Mouse (Mus musculus) limb, embryonic 10.5 days (tissue): ENCODE data around the gene Ntrk2. TPM values are rescaled to one million over a fixed set of nuclear protein-coding genes. Genes with fewer than 3 reads are reported as not detected.

Experiments used
- DNase-seq: peaks from one replicate; pipeline ENCODE4 v3.0.0-alpha.2; 2017; ENCODE audit warnings: low spot score
- H3K27ac ChIP-seq: fragments of 300-500 bp; sonication (generic); 2 replicates; pipeline ENCODE4 v1.5.1; 2016; ENCODE audit warnings: mild to moderate bottlenecking
- H3K27me3 ChIP-seq: fragments of 300-500 bp; sonication (generic); 2 replicates; pipeline ENCODE4 v1.6.1; 2016; ENCODE audit warnings: low read depth, mild to moderate bottlenecking; ENCODE audit not compliant: poor library complexity, severe bottlenecking
- H3K36me3 ChIP-seq: fragments of 300-500 bp; sonication (generic); 2 replicates; pipeline ENCODE4 v1.6.1; 2016; ENCODE audit warnings: mild to moderate bottlenecking, moderate library complexity
- H3K4me1 ChIP-seq: fragments of 300-500 bp; sonication (generic); 2 replicates; pipeline ENCODE4 v1.6.1; 2016
- H3K4me3 ChIP-seq: fragments of 300-500 bp; sonication (generic); 2 replicates; pipeline ENCODE4 v1.5.1; 2016; ENCODE audit warnings: mild to moderate bottlenecking, moderate library complexity
- H3K9me3 ChIP-seq: fragments of 300-500 bp; sonication (generic); replicated peaks from 2 replicates; pipeline ENCODE4 v1.6.1; 2016; ENCODE audit warnings: mild to moderate bottlenecking
- WGBS: fragments of 180-500 bp; shearing (Covaris S2); methylation state at CpG from one replicate; pipeline ENCODE4 v1.1.7; 2016; 5-methylcytosine and 5-hydroxymethylcytosine counted together
- polyA plus RNA-seq: library from polyadenylated mRNA; unstranded; fragments of >200 nt; fragmentation: Nextera tagmentation; extraction: Ambion mirVana; gene quantifications from 2 replicates; pipeline ENCODE4 v1.2.1, GENCODE M21; 2016

Ntrk2 gene
- polyA plus RNA-seq = 2.4 and 5.7 TPM in 2 replicates

DNA sequence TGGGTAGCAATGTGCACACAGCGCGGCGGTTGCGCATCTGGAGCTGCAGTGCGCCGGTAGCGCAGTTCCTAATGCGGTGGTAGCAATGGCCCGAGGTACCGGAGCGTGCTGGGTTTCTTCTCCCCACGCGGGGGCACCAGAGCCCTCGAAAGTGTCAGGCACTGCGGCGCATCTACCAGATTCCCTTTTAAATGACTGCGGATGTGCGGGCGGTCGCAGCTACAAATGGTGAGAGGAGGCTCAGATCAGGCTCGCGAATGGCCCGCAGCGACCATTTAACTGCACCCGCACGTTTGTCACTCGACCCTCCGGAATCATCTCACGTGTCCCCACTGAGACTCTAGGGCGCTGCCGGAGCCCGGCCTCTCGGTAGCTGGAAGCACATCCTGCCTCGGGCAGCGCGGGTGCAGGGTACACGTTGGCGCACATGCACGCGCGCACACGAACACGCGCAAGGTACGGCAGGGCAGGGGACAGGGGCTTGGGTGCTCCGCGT, at the start of gene Ntrk2:
Ntrk2 (plus strand) TSS at position 173 of the 496 bp plus-strand sequence.
- DNase-seq = peak; percentile 91
- Histone ChIP-seq H3K27me3 (peaks cover 69% of the 10 kb centered on the region), H3K36me3 (no peaks in the 10 kb centered on the region), H3K27ac (peak within 1 kb of the TSS; percentile 69), H3K4me3 (peak within 1 kb of the TSS; percentile 65), H3K9me3 (no peaks in the 10 kb centered on the region), H3K4me1 (peaks cover 25% of the 10 kb centered on the region)
- under 1% methylated on average over 47 of the region's 47 CpGs for WGBS

DNA sequence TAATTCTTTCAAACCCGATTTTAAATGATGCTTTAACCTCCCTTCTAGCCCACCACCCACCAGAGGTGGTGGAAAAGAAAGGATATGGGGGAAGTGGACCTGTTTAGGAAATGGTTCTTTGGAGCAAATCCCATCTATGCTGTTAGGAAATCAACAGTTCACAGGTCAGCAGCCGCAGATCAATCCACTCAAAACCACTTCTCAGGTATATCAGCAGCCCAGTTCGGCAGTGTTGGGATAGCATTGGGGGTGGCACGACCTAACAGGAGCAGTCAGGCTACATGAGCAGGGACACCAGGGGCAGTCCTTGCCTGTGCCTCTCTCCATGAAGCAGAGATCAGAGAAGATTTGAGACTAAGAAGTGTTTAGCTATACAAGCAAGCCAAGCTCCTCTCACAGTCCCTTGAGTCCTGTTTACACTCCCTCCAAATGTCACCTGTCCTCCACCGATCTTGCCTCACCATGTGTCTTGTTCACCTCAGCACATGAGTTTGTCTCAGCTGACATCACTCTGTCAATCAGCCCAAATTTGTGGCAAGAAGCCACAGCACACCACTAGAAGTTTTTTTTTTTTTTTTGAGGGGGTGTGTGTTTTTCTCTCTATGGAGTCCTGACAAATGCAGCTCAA, 45.3 kb upstream of the Ntrk2 start:
- whole genome bisulfite sequencing = 89% methylated on average over 5 of the region's 5 CpGs
- DNase-seq = no peak
- H3K9me3 ChIP-seq = no peaks in the 10 kb centered on the region
- no peak overlapping the region for H3K4me3 ChIP-seq
- H3K36me3 ChIP-seq = no peaks in the 10 kb centered on the region
- no peak overlapping the region for H3K27ac ChIP-seq
- 0 out of 2 replicates have a peak, but pooled peaks cover under 1% of the 10 kb centered on the region for H3K4me1 ChIP-seq
- H3K27me3 ChIP-seq = no peaks in the 10 kb centered on the region

DNA sequence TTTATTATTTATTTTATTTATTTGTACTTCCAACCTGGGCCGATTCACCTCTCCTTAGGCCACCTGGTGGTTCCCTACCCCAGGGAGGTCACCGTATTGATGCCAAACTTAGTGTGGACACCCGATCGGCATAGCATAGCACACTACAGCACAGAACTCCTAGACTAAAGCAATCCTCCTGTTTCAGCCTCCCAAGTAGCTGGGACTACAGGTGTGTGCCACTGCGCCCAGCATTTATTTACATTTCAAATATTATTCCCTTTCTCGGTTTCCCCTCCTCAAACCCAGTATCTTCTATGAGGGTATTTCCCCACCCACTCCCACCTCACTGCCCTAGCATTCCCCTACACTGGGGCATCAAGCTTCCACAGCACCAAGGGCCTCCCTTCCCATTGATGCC, 38.1 kb upstream of the Ntrk2 start:
- DNase-seq = no peak
- H3K36me3 ChIP-seq = no peaks in the 10 kb centered on the region
- no peaks in the 10 kb centered on the region for H3K9me3 ChIP-seq
- H3K4me1 ChIP-seq = peaks cover 8% of the 10 kb centered on the region
- no peak overlapping the region for H3K4me3 ChIP-seq
- H3K27me3 ChIP-seq = no peaks in the 10 kb centered on the region
- 96% methylated on average over 6 of the region's 6 CpGs for WGBS
- no peak overlapping the region for H3K27ac ChIP-seq

DNA sequence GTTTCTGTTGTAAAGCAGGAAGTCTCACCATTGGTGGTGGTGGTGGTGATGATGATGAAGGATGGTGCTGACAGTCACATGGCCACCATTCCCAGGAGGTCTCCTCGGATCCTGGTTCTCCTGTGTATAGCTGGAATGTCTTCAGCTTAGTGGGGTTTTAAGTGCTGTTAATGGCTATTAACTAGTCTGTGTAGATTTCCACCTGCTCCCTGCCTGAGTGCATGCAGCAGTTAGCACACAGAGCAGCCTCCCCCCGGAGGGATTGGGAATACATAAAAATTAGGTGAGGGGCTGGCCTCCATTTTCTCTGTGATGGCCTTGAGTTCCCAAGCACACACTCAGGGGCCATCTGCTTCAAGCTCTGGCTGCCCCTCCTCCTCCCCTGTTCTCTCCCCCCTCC, 36.9 kb upstream of the Ntrk2 start:
- Histone ChIP-seq H3K4me3 (no peak overlapping the region), H3K36me3 (no peaks in the 10 kb centered on the region), H3K27ac (no peak overlapping the region), H3K9me3 (no peaks in the 10 kb centered on the region), H3K27me3 (no peaks in the 10 kb centered on the region), H3K4me1 (peaks cover 8% of the 10 kb centered on the region)
- no peak for DNase-seq
- WGBS = 82% methylated on average over 2 of the region's 2 CpGs

DNA sequence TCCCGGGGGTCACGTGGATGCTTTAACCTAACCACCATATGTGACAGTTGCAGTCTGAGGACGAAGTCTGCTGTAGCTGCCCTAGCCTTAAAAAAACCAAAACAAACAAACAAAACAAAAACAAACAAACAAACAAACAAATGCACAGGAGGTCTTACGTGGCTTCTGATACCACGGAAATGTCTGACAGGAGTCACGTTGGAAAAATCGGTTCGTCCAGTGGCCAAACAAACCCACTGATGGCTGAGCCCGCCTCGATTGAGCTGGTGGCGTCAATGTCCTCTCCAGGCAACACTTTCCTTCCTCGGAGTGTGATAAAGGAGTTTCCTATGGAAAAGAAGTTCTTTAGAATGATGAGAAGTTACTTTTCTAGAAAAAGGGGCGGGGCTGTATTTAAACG, 27.1 kb upstream of the Ntrk2 start:
- 93% methylated on average over 14 of the region's 14 CpGs for WGBS
- H3K27me3 ChIP-seq = no peaks in the 10 kb centered on the region
- H3K27ac ChIP-seq = no peak overlapping the region
- H3K9me3 ChIP-seq = no peaks in the 10 kb centered on the region
- H3K4me1 ChIP-seq = peaks cover 5% of the 10 kb centered on the region; the same call in 1 of the 2 replicates
- H3K36me3 ChIP-seq = no peaks in the 10 kb centered on the region
- no peak for DNase-seq
- H3K4me3 ChIP-seq = no peak overlapping the region

DNA sequence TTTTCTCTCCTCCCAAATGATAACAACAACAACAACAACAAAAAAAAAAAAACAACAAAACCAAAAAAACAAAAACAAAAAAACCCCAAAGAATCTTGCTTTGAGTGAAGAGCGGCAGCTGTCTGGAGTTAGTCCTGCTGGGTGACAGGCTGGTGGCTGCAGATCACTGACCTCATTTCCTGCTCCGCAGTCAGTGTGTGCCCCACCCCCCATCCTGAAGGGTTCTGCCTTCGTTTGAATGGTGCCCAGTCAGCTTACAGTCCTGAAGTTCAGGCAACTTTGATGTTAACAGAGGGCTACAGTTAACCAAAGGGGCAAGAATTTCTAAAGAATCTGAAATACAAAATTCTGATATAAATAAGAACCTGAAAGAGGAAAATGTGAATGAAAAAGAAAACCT, 19.9 kb upstream of the Ntrk2 start:
- WGBS = 9% methylated on average over 3 of the region's 3 CpGs
- Histone ChIP-seq H3K27ac (no peak overlapping the region), H3K27me3 (no peaks in the 10 kb centered on the region), H3K36me3 (no peaks in the 10 kb centered on the region), H3K4me1 (peaks cover 12% of the 10 kb centered on the region), H3K9me3 (no peaks in the 10 kb centered on the region), H3K4me3 (no peak overlapping the region)
- peak; percentile 51 for DNase-seq

DNA sequence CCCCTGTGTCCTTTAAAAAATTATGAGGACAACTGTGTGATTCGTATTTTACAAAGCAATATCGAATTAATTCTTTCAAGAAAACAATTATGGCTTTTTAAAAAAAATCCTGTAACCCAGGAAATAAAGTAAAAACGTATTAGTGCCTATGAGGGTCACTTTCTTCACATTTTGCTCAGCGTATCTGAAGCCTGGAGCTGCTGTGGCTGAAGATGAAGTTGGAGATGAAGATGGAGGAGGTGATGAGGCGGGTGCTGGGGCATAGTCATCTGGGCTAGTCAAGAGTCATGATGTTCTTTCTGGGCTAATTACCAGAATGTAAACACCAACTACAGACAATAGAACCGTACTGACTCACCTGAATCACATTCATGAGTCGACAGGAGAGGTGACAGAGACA, 15.6 kb upstream of the Ntrk2 start:
- no peaks in the 10 kb centered on the region for H3K36me3 ChIP-seq
- no peaks in the 10 kb centered on the region for H3K27me3 ChIP-seq
- DNase-seq = no peak
- no peaks in the 10 kb centered on the region for H3K9me3 ChIP-seq
- H3K27ac ChIP-seq = no peak overlapping the region
- WGBS = 88% methylated on average over 7 of the region's 7 CpGs
- no peak overlapping the region for H3K4me3 ChIP-seq
- H3K4me1 ChIP-seq = peaks cover 9% of the 10 kb centered on the region

DNA sequence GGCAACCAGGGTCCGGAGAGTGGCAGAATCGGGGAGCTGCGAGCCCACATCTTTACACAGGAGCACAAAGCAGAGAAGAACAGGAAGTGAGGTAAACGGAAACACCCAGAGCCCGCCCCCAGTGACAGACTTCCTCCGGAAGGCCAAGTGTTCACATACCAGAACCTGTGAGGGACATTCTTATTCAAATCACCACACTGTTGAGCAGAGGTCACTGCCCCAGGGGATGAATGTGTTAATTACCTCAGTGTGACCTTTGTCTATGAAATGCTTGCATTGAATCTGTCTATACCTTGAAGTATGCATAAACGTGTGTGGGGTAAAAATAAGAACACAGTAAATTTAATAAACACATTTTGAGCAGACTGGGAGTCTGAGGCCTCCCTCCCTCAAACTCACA, 9.0 kb upstream of the Ntrk2 start:
- H3K9me3 ChIP-seq = no peaks in the 10 kb centered on the region
- H3K27ac ChIP-seq = no peak overlapping the region
- DNase-seq = no peak
- 91% methylated on average over 7 of the region's 7 CpGs for WGBS
- no peaks in the 10 kb centered on the region for H3K36me3 ChIP-seq
- H3K4me3 ChIP-seq = no peak overlapping the region
- no peaks in the 10 kb centered on the region for H3K4me1 ChIP-seq
- no peaks in the 10 kb centered on the region for H3K27me3 ChIP-seq

DNA sequence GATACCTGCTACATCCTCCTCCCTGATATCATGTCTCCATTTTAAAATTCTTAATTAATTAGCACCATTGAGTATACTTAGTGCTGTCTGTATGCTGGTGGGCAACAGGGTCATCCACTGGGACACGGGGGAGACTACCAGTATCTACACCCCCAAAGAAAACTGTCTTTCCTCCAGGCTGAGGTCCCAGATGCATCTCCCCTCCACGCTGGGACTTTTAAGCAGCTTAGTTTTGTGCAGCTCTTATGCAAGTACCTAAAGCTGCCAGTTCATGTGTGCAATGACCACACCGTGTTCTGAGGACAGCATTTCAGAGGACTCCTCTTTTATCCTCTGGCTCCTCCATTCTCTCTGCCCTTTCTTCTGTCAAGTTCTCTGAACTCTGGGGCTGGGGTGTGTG, 5.1 kb upstream of the Ntrk2 start:
- 0 out of 2 replicates have a peak, but pooled peaks cover 2% of the 10 kb centered on the region for H3K4me1 ChIP-seq
- H3K27ac ChIP-seq = no peak overlapping the region
- no peak for DNase-seq
- H3K27me3 ChIP-seq = peaks cover 19% of the 10 kb centered on the region
- no peak overlapping the region for H3K4me3 ChIP-seq
- WGBS = 83% methylated on average over 3 of the region's 3 CpGs
- H3K36me3 ChIP-seq = no peaks in the 10 kb centered on the region
- no peaks in the 10 kb centered on the region for H3K9me3 ChIP-seq

DNA sequence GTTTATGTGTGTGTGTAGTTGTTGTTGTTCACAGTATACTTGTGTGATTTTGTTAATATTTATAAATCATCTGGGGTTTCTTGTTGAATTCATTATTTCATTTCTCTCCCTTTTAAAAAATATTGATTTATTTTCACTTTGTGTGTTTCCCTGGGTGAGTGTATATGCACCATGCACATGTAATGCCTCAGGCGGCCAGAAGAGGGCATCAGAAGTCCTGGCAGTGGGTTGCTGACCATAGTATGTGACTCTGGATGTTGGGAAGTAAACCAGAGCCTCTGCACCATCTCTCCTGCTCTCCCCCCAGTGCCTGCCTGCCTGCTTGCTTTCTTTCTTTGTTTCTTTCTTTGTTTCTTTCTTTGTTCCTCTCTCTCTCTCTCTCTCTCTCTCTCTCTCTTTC, 2.5 kb upstream of the Ntrk2 start:
- Histone ChIP-seq H3K36me3 (no peaks in the 10 kb centered on the region), H3K27me3 (peaks cover 44% of the 10 kb centered on the region), H3K4me1 (peaks cover 25% of the 10 kb centered on the region), H3K4me3 (no peak overlapping the region), H3K27ac (no peak overlapping the region), H3K9me3 (no peaks in the 10 kb centered on the region)
- WGBS = 27% methylated on average over 1 of the region's 1 CpGs
- no peak for DNase-seq

DNA sequence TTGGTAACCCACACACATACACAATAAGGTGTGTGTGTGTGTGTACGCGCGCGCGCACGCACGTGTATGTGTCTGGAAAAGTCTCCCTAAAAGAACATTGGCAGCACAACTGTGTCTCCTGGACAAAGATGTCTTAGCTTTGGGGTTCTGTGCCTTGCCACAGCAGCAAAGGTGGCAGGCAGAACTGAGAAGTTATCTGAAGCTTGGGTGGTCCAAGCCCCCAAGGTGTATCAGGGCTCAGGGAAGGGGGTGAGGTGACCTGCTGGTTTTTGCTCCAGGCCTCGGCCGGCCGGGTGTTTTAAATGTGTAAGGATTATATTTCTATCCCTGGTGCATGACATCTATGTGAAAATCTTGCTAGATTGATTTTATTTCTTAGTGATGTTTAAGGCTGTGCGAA, 536 bp upstream of the Ntrk2 start:
- DNase-seq = peak; percentile 31
- Histone ChIP-seq H3K27ac (no peak overlapping the region), H3K4me3 (no peak overlapping the region), H3K9me3 (no peaks in the 10 kb centered on the region), H3K36me3 (no peaks in the 10 kb centered on the region), H3K27me3 (peaks cover 63% of the 10 kb centered on the region), H3K4me1 (peaks cover 25% of the 10 kb centered on the region)
- 84% methylated on average over 11 of the region's 11 CpGs for WGBS

DNA sequence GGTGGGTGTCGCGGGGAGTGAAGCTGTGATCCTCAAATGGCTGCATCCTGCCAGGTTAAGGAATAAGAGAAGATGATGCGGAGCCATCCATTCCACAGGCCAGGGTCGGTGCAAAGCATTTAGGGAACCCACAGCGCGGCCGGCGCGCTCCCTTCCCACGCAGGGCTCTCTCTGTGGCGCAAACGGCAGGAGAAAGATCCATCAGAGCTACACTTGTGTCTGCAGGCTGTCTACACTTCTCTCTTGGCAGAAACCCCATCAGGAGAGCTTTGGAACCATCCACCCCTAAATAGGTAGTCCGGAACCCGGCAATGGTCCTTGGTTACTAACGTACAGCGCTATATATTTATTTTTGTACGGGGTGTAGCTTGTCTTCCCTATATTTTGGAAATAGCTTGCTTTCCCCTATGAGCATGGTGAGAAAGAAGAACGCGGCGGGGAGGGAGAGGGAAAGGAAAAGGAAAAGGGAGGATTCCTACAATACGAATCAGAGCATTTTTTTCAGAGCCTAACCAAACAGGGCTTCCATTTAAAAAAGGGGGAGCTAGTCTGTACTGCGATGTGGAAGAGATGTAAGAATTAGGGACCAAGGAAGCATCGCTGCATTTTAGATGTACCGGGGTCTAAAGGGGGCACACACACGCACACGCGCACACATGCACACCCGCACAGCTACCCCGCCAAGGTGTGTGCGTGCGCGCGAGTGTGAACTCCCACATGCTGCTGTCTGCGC, 693 bp downstream of the Ntrk2 start:
- Histone ChIP-seq H3K36me3 (no peaks in the 10 kb centered on the region), H3K27ac (peak overlapping the region; percentile 69), H3K4me3 (peak overlapping the region; percentile 65), H3K4me1 (peaks cover 25% of the 10 kb centered on the region), H3K9me3 (no peaks in the 10 kb centered on the region), H3K27me3 (peaks cover 75% of the 10 kb centered on the region)
- WGBS = under 1% methylated on average over 34 of the region's 34 CpGs
- no peak for DNase-seq

DNA sequence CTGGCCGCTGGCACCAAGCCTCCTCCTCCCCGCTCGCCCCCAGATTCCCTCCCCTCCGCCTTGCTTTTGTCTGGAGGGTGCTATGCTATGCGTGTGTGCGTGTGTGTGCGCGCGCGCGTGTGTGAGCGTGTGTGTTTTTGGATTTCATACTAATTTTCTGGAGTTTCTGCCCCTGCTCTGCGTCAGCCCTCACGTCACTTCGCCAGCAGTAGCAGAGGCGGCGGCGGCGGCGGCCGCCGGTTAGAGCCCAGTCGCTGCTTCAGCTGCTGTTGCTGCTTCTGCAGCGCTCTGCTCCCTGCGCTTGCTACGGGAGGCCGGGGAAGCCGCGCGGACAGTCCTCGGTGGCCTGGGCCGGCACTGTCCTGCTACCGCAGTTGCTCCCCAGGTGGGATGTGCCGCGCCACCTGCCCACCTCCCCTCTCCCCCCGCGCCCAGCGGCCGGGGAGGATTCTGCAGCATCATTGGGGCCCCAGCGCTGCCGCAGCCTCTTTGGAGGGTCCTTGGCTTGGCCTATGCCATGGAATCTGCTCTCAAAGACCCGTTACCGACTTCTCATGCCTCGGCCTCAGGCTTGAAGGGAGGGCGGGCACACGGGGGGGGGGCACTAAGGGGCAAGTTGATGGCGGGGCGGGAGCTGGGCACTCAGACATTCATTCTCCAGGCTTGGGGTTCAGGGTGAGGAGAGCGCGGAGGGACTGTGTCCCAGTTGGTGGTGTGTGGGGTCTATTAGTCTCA, 1.4 kb downstream of the Ntrk2 start:
- Histone ChIP-seq H3K27me3 (peaks cover 75% of the 10 kb centered on the region), H3K9me3 (no peaks in the 10 kb centered on the region), H3K4me1 (peaks cover 25% of the 10 kb centered on the region), H3K4me3 (peak overlapping the region; percentile 65), H3K36me3 (no peaks in the 10 kb centered on the region), H3K27ac (peak overlapping the region; percentile 69)
- DNase-seq = peak; percentile 71
- 0% methylated on average over 50 of the region's 50 CpGs for WGBS
